Mouse (Mus musculus): Measurements from ENCODE around the gene Plekha6.

Plekha6 gene

DNA sequence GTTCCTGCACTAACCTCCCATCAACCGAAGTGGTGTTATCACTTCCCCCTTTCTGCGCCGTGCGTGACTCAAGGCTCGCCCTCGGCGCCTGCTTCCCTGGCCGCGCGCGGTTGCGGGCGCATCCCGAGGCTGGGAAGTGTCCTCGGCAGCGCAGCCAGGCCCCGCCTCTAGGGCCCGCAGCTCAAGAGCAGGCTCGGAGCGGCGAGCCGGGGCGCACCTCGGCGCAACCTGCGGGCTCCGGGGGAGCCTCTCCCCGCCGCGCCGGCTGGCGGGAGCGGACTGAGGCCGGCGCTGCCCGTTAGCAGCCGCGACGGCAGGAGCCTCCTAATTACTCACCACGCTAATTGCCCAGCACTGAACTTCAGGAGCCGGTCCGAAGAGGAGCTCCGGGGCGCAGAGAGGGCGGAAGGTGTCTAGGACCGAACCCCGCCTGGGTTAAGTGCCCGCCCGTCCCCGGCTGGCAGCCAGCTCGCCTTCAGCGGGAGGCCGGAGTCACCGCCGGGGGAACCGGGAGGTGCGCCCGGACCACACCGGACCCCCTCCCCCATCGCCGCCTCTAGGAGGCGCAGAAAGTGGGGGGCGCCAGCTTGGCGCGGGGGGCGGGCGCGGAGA lies at the start of gene Plekha6:
Gene Plekha6, plus strand, starts transcription at position 391 of the 612 bp plus-strand sequence.
- peak; percentile 42 for DNase-seq (ENCODE audit: low read depth, low spot score)

GRCm38 (mm10) chr1:133116108-133116507 lies 47.9 kb upstream of the Plekha6 start:
- peak; percentile 59 for DNase-seq (ENCODE audit: low read depth, low spot score)

- peak; percentile 97 for DNase-seq (ENCODE audit: low read depth, low spot score)
Observed at GRCm38 (mm10) chr1:133118127-133118526, 45.9 kb upstream of the Plekha6 start.

DNA sequence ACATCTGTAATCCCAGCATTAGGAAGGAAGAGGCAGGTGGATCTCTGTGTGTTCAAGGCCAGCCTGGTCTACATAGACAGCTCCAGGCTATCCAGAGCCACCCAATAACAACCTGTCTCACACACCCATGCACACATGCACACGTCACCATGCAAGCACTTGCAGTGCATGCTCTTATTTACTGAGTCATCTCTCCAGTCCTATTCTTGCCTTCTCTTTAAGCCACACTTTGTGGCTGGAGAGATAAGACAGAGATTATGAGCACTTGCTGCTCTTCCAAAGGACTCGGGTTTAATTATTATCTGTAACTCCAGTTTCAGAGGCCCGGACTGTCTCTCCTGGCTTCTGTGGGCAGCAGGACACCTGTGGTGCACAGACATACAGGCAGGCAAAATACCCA lies 45.2 kb upstream of the Plekha6 start:
- DNase-seq (ENCODE audit: low read depth, low spot score): no peak

DNA sequence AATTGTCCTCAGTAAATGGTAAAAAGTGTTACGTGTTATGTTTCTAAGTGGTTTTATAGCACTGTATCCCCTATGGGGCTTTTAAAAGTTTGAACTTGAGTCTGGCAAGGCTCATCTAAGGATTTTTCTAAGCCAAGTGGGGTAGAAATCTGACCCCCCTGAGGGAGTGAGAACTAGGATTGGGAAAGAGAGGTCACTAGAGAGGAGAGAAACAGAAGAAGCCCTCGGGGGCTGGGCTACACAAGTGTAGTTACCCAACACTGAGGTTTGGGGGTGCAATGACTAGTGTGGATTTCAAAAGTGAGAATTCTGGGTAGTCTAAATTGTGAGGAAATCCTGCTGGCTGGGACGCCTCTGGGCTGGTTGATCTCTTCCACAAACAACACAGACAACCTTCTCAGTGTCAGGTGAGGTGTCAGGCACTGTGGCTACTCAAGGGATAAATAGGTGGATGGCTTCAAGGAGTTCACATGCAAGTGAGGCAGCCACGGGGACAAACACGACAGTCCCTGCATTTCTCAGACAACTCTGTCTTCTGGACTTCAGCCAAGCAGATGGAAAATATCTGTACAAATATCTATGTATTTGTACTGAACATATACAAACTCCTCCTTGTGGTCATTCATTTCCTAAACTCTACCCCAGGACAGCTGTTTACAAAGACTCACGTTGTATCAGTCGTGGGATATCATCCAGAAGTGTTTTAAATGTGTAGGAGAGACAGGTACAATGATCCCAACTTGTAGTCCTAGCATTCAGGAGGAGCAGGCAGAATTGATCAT lies 43.9 kb upstream of the Plekha6 start:
- DNase-seq (ENCODE audit: low read depth, low spot score): no peak

DNA sequence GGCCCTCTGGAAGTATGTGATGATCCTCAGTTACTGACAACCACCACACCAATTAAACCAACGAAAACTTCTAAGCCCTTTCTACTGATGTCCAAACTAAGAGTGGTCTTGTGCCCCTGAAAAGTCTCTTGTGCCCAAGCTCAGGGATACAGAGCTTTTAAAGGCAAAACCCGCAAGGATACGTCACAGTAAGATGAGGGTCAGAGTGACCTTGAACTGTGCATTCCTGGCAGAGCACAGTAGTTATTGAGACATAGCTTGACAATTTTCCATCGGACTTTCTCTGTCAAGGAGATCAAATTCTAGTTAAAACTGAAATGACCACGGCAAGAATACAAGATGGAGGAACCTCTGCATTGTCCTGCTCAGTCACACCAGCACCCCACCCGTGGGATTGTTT lies 42.8 kb upstream of the Plekha6 start:
- DNase-seq (ENCODE audit: low read depth, low spot score): no peak

DNA sequence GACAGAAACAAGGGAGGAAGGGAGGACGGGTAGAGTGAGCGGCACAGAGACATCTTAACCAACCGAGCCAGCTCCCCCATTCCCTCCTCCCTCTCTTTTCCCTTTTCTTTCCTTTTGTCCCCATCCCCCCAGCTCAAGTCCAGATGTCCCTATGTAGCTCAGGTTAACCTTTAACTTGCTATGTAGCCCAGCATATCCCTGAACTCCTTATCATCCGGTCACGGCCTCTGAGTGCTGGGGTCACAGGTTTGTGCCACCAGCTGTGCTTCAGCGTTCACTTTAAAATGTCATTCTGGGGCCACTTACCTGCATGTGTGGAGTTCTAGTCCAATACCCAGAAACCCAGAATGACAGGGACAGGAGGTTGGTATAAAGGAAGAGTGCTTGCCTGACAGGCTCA lies 39.9 kb upstream of the Plekha6 start:
- no peak for DNase-seq (ENCODE audit: low read depth, low spot score)

- peak; percentile 85 for DNase-seq (ENCODE audit: low read depth, low spot score)
Observed at GRCm38 (mm10) chr1:133125640-133126364, 38.2 kb upstream of the Plekha6 start.

DNA sequence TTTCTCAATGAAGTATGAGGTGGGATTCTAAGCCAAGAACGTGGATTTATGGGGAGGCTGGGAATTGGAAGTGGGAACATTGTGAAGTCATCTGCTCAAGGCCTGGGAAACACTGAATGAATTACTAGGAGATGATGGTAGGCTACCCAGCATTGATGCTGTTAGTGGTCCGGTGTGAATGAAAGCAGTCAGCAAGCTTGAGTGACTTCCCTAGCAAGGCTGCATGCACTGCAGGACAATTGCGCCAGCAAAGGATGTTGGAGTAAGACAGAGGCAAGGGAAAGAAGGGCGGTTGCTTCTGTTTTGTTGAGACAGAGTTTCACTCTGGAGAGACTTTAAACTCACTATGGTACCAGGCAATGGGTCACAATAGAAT lies 37.7 kb upstream of the Plekha6 start:
- peak; percentile 76 for DNase-seq (ENCODE audit: low read depth, low spot score)

GRCm38 (mm10) chr1:133127328-133127727 lies 36.7 kb upstream of the Plekha6 start:
- peak; percentile 53 for DNase-seq (ENCODE audit: low read depth, low spot score)

DNA sequence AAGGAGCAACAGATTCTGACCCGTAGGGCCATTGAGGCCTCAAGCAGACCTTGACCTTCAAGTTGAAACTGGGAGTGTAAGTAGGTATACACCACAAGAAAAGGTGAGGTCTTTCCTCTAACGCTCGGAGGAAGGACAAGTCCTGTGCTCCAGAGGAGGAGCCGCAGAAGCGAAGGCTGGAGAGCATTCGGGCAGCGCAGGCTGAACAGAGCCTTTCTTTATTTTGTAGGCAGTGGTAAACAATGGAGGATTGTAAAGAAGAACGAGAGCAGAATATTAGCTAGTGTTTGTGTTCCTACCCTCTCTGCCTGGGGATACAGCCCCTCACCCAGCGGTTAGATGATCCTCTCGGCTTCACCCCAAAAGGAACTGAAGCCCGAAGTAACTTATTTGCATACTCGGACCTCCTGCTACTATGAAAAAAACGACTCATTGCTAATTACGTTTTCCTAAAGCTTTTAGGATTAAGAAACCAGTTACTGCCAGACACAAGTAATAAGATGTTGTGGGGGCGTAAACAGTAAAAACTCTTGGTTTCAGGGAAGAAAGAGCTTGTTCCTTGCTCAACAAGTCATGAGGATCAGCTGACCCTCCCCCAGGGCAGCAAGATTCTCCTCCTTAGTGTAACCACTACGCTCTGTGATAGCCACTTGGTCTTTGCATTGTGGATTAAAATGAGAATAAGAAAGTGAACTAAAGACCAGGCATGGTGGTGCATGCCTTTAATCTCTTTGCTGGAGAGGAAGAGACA lies 34.4 kb upstream of the Plekha6 start:
- DNase-seq (ENCODE audit: low read depth, low spot score): peak; percentile 84

GRCm38 (mm10) chr1:133130638-133131560 lies 33.1 kb upstream of the Plekha6 start, which contains the start of gene Ppp1r15b:
Gene Ppp1r15b, plus strand, starts transcription at chr1:133131143.
- peak; percentile 100 for DNase-seq (ENCODE audit: low read depth, low spot score)

GRCm38 (mm10) chr1:133131561-133131905 lies 32.5 kb upstream of the Plekha6 start:
- DNase-seq (ENCODE audit: low read depth, low spot score): no peak

DNA sequence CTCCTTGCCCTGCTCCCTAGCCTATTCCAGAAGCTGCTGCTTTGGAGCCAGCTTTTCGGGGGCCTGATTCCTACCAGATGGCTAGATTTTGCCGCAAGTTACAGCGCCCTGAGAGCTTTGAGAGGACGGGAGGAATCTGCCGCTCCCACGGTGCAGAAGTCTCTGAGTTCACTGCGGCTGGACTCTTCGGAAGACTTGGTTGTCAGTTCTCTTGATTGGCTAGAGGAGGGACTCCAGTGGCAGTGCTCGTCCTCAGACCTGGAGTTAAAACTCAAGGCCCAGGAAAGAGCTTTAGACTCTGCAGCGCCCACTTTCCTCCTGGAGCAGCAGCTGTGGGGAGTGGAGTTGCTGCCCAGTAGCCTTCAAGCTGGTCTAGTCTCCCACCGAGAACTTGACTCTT lies 32.1 kb upstream of the Plekha6 start:
- no peak for DNase-seq (ENCODE audit: low read depth, low spot score)

DNA sequence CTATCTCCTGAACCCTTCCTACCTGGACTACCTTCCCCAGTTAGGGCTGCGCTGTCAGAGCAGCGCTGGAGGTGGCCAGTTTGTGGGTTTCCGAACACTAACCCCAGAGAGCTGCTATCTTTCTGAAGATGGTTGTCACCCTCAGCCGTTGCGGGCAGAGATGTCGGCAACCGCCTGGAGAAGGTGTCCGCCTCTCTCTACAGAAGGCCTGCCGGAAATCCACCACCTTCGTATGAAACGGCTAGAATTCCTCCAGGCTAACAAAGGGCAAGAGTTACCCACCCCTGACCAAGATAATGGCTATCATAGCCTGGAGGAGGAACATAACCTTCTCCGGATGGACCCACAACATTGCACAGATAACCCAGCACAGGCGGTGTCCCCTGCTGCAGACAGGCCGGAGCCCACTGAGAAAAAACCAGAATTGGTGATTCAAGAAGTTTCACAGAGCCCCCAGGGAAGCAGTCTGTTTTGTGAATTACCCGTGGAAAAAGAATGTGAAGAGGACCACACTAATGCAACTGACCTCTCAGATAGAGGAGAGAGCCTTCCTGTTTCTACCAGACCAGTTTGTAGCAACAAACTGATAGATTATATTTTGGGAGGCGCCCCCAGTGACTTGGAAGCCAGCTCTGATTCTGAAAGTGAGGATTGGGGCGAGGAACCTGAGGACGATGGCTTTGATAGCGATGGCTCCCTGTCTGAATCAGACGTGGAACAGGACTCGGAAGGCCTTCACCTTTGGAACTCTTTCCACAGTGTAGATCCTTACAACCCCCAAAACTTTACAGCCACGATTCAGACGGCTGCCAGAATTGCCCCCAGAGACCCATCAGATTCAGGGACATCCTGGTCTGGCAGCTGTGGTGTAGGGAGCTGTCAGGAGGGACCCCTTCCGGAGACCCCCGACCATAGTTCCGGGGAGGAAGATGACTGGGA lies 31.4 kb upstream of the Plekha6 start:
- DNase-seq (ENCODE audit: low read depth, low spot score): no peak

DNA sequence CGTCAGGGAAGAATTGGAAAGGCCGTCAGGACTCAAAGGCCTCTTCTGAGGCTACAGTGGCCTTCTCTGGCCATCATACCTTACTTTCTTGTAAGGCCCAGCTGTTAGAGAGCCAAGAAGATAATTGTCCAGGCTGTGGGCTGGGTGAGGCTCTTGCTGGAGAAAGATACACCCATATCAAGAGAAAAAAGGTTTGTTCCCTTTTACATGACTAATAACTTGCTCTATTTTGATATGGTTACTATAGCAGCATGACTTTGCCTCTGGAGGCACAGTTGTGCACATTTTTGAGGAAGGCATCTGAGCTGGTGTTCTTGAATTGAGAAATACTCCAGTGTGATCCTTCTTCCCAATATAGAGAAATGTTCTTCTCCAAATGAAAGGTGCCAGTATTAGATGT lies 30.6 kb upstream of the Plekha6 start:
- no peak for DNase-seq (ENCODE audit: low read depth, low spot score)

- no peak for DNase-seq (ENCODE audit: low read depth, low spot score)
Observed at GRCm38 (mm10) chr1:133134071-133134470, 29.9 kb upstream of the Plekha6 start.

- no peak for DNase-seq (ENCODE audit: low read depth, low spot score)
Observed at GRCm38 (mm10) chr1:133134881-133135280, 29.1 kb upstream of the Plekha6 start.

DNA sequence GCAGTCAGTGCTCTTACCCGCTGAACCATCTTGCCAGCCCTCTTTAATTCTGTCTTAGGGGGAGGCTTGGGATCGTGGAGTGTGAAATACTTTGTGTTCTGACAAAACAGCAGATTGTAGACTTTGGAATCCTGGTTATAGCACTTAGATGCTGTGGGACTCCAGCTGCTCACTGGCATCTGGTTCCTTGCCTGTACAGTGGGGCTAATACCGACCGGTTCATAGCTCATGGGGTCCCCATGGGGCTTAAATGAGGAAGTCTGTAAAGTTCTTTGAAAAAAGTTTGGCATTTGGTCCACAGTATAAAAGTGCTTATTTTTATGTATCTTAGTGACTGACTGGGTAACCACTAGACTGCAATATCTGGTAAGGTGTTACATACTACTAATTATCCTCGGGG lies 28.2 kb upstream of the Plekha6 start:
- no peak for DNase-seq (ENCODE audit: low read depth, low spot score)

DNA sequence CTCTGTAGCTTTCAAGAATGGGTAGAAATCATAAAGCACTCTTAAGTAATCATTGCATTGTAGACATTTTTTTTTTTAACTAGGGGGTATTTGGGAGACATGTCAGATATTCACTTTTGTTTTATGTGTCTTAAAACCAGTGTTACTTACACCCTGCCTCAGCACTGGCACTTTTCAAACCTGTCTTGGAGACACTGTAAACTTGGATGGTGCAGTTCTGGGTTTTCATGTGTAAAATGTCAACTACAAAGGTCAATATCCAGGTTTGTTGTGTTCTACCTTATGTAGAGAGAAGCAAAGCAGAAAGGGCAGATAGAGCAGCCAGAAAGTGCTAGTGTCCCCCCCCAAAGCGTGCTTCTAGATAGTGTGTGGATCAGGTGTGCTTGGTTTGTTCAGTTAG lies 25.6 kb upstream of the Plekha6 start:
- no peak for DNase-seq (ENCODE audit: low read depth, low spot score)

Measured in ES-CJ7 (cell line).